Mouse (Mus musculus) A20 (cell line): ENCODE results near the gene Rpl34.

Experiments
- DNase-seq: peaks from one replicate; pipeline ENCODE4 v3.0.0-alpha.2; 2011; ENCODE audit warnings: low read depth, low spot score

The Rpl34 gene

DNA sequence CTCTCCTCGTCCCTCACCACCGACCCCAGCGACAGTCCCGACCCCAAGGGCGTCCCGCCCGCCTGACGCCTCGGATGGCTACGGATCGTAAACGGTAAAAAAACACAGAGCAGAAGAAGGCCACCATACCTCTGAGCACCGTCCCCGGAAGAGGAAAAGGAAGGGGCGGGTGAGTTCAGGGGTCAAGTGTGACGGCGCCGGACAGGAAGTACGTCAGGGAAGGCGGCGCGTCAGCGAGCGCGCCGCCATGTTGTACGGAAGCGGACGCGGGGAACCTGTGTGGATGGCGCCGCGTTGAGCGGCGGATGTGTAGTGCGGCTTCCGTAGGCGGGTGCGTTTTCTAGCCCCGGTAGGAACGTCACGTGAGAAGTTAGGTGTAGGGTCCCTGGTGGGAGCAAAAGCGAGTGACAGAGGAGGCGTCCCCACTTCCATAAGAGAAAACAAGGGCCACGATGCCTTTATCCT lies at the start of gene Rpl34:
Rpl34 (minus strand) TSS at position 210 of the 465 bp plus-strand sequence.
- DNase-seq, result peak; percentile 97

DNA sequence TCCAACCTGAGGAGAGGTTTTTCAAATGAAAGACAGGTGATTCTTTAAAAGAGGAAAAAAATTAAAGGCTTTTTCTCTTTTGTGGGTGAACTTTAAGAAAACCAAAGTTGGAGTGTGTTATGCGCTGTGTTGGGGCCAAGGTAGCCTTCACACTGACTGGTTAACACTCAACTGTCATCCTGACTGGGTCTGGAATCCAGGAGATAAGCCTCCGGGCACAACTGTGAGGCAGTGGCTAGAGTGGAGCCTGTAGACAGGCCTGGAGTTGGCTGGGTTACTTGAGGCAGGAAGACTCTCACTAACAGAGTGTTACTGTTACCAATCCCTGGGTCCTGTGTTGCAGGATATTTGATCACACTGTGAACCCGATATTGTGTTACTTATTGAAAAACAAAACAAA lies 38.0 kb upstream of the Rpl34 start:
- no peak for DNase-seq

DNA sequence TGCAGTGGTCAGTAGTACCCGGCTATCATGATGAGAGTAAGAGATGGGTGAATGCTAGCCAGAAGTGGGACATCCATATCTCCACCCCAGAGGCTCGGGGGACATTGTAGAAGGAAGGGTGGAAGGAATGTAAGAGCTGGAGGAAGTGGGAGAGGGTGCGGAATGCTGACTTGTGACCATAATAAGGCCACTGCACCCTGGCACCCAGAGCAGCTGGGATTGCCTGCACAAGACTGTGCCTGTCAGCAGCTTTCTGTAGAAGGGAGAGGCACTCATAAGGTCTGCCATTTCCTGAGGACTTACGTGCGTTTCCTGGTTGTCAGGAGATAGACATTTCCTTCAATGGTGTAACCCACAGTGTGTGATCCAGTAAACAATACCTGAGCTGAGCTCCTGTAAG lies 33.9 kb upstream of the Rpl34 start:
- DNase-seq, result no peak

DNA sequence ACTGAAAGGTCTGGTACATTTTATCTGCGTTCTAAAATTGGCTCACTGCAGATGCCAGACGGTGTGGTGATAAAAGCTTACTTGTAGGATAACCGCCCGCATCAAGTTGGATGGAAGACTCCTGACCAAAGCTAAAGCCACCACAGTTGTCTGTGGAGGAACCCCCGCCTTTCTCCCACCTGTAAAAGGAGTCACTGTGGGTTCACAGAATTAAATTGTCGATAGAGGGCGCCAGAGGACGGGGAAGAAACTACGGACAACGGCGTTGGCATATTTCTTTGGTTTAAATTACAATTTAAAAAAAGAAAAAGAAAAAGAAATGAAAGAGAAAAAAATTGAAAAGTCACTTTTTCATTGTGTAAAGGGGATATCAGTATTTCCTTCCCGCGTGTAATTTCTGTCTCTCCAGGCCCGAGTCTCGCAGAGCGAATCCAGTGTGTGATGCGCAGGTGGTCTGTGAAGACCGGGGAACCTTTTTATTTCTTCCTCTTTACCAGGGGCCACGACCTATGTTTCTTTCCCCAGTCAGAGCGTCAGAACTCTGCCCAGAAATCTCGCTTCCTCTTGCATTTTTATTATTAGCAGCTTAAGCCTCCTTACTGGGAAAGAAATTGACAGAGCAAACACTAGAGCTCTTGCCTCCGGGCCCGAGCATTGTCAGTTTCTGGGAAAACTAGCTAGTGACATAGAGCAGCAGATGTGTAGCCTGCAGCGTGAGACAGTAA lies 30.7 kb upstream of the Rpl34 start:
- DNase-seq, result peak; percentile 85

DNA sequence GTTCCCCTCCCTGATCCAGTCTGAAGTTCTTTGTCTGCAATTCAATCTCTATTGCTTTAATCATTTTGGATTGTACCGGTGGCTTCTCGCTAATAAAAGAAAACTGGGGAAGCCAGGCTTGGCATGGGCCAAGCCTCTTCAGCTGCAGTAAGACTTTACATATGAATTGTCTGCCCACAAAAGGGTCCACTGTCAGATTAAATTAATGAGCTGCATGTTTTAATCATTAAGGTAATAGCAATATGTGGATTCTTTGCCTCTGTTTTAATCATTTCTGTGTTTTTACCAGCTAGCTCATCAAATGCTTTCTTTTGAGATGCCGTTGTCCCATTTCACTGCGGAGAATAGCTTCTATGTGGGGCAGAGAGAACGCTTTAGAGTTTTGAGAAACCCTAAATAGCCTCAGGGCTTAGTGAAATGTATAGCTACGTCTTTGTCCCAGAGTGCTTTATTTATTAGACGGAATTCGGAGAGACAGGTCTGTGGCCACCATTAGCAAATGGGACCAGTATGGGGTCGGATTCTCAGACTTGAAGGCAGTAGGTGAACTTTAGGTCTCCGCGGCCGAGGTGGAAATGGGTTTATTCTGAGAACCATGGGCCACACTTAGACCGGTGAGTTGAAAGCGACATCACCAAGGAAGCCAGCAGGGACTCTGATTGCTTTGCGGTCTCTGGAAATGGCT lies 28.1 kb upstream of the Rpl34 start:
- no peak for DNase-seq

DNA sequence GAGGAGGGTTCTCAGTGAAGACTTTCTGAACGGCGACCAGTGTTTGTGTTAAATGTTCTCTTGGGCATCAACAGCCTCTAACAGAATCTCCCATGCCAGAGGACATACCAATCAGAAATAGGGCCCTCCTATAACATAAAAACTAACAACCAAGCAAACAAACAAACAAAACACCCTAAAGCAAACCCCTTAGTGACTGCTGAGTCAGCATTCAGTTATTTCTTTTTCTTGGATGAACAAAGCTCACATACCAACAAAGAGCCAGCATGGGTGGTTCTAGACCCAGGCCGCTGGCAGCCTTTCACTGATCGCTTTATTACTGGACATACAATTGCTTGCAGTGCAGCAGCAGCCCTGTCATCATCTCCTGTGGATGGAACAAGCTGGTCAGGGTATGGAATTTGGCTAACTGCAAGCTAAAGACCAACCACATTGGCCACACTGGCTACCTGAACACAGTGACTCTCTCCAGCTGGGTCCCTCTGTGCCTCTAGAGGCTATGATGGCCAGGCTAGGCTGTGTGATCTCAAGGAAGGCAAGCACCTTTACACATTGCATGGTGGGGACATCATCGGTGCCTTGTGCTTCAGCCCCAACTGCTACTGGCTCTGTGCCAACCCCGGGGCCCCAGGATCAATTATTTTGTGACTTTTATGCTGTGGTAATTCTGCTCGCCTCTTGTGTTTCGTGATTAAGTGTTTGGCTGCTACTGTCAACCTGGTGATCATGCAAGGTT lies 27.1 kb upstream of the Rpl34 start:
- no peak for DNase-seq

- DNase-seq, result no peak
These were observed 19.0 kb upstream of the Rpl34 start for GRCm38 (mm10) chr3:130749206-130749605.

- no peak for DNase-seq
These were observed 16.7 kb upstream of the Rpl34 start for GRCm38 (mm10) chr3:130746673-130747619.

DNA sequence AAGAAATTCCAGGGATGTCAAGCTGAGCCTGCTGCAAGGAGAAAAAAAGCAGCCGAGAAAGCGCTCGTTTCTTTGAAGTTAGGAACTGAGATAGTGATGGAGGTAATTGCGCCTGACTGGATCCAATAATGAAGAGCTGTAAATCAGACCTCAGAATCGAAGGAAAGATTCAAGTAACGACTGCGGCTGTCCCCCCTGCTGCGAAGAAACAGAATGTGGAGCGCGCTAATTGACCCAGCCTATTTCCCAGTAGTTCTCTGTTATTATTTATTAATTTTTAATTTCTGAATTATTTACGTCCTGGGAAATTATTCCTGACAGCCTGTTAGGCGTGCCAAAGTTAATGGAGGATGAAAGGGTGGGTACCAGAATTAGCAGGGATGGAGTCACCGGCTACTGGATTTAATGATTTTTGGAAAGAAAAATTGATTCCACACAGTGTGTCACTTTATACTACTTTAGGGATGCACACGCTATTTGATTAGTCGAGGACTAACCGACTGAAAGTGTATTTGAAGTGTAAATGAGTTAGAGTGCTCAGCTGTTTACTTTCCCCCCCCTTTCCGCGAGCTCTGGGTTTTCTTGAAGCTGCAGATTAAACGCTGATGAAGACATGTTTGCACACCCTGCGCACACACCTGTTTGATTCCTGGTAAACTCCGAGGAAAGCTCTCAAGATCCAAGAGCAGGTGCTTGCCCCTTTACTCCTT lies 7.6 kb upstream of the Rpl34 start:
- DNase-seq, result no peak

DNA sequence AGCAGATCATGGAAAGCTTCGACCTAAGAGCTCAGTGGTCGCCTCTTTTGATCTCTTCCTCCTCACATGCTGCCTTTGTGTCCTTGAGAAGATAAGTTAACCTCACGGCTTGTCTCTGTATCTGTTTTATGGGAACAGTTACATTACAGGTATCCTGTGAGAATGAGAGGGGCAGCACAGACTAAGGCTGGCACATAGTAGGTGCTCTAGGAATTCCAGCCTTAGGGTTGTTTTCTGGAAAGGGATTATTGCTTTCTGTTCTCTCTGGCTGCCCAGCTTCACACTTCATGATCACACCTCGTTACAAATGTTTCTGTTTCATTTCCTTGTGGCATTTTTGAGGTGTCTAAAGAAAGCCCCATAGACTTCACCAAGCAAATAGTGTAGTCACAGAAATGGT lies 6.6 kb upstream of the Rpl34 start:
- DNase-seq, result peak; percentile 70

GRCm38 (mm10) chr3:130729472-130730188 lies 568 bp downstream of the Rpl34 start:
- peak; percentile 56 for DNase-seq

- no peak for DNase-seq
These were observed 2.5 kb downstream of the Rpl34 start for GRCm38 (mm10) chr3:130727676-130728075.

DNA sequence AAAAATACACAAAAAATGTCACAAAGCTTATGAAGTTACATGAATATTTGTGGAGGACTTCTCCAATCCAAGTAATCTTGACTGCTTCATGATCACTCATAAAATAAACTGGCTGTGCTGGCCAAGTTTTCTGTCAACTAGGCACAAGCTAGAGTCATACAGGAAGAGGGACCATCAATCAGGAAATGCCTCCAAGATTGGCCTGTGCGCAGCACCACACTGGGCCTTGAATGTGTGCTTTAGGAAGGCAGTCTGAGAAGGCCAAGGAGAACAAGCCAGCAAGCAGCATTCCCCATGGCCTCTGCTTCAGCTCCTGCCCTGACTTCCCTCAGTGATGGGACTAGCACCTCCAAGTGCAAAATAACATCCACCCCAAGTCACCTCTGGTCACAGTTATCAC lies 3.2 kb downstream of the Rpl34 start:
- no peak for DNase-seq

- DNase-seq, result no peak
These were observed 4.5 kb downstream of the Rpl34 start for GRCm38 (mm10) chr3:130725718-130726117.

DNA sequence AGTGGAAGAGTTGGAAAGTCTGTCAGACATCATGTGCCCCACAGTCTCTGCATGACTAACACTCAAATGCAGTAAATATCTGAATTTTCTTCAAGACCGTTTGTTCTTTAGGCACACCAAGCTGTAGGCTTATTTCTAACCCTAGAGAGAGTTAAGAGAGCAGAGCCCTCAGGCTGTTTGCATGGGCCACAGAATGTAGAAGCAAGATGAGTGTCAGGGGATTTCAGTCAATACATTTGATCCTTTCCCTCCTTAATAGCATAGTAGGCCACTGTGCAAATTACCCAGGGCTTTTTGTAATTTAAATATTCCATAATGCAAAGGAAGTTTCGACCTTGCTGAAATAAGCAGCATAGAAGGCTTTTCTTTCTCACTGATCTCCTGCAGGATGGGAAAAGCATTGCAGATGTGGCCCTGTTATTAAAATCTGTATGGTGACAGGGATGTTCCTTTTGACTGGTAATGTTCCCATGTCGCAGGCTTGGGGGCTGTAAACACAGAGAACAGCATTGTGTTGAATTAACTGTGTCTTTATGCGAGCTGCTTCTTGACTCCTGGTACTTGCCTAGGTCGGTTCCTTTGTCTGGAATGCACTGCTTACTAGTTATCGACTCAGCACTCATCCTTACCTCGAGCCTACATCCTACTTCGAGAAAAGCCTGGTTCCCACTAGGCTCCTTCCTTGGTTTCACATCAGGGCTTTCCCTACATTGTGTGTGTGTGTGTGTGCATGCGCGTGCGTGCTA lies 7.3 kb downstream of the Rpl34 start:
- DNase-seq, result no peak

DNA sequence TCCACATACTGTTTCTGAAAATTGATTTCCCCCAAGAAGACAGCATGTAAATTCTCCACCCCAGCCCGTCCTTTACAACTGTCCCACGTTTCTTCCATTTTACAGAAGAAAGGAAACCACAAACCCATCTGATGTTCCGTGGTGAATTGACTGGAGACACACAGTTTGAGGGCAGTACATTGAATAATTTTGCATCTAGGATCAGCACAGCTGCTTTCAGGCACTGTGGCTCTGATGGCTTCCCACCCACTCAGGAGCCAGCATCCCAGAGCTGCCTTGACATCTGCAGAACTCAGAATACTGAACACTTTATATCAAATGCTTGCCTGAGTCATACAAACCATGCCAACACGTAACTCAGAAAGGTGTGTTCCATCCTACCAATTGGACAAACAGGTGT lies 10.0 kb downstream of the Rpl34 start:
- no peak for DNase-seq

- DNase-seq, result no peak
These were observed 11.3 kb downstream of the Rpl34 start for GRCm38 (mm10) chr3:130718871-130719270.

GRCm38 (mm10) chr3:130716555-130716954 lies 13.6 kb downstream of the Rpl34 start:
- DNase-seq, result no peak
